Mouse (Mus musculus): Measurements from ENCODE around the gene Nr1h2.
A peak's percentile ranks its signal among the peaks of the same experiment; 100 is the strongest.

The Nr1h2 gene

DNA sequence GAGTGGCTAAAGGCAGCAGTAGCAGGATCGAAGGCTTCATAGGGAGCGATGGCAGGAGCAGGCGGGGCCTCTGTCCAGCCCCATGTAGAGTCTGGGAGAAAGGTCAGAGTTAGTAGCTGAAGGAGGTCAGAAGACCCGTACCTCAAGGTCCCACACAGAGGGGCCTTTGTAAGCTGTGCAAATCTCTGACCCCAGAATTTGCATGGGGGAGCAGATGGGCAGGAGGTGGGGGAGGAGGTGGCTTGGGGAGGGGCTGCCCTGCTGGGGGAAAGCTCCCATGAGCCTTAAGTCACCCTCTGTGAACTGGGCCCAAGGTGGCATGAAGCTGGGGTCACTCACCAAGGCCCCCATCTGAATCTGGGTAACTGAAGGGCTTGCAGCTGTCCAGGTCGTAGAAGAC, 24.2 kb downstream of the Nr1h2 start:
- DNase-seq (ENCODE audit: low spot score): no peak

GRCm38 (mm10) chr7:44527483-44528398, 26.0 kb downstream of the Nr1h2 start:
- DNase-seq (ENCODE audit: low spot score): peak; percentile 24

- DNase-seq (ENCODE audit: low spot score): no peak
Measured at GRCm38 (mm10) chr7:44526414-44527154, 27.2 kb downstream of the Nr1h2 start.

- DNase-seq (ENCODE audit: low spot score): no peak
Measured at GRCm38 (mm10) chr7:44525126-44525832, 28.5 kb downstream of the Nr1h2 start.

DNA sequence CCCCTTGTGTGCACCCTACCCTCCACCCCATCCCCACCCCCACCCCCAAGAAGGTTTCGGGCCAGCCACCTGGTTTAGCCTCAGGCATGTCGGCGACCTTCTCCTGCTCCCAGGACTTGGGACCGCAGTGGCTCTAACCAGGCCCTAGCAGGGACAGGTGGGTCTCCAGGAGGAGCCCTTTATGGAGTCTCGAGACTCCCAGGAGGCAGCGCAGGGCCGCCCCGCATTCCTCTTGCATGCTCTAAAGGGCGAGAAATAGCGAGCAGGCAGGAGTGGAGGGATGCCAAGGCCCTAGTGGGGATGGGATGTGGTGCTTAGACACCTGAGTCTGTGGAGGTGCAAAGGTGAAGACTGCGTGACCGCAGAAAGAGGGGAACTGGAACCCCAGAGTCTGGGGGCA, 29.2 kb downstream of the Nr1h2 start, which contains the start of gene Mybpc2:
Gene Mybpc2 (minus strand): TSS at position 155 of the 400 bp plus-strand sequence.
- DNase-seq (ENCODE audit: low spot score): no peak

DNA sequence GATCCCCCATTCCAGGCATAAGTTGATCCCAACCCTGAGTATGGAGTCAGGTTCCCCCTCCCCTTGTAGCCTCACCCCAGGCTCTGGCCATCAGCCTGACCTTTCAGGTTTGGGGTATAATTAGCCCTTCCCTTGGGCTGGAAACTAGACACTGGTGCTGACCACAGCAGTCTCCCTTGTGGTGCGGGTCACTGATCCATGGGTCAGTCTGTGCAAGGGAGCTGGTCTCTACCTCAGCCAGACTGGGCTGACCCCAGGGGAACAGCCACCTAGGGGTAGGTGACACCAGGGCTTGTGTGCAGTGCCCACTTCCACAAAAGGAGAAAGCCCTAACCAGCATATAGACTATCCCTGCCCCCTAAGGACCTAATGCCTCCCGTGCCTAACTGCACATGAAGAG, 30.7 kb downstream of the Nr1h2 start:
- no peak for DNase-seq (ENCODE audit: low spot score)

DNA sequence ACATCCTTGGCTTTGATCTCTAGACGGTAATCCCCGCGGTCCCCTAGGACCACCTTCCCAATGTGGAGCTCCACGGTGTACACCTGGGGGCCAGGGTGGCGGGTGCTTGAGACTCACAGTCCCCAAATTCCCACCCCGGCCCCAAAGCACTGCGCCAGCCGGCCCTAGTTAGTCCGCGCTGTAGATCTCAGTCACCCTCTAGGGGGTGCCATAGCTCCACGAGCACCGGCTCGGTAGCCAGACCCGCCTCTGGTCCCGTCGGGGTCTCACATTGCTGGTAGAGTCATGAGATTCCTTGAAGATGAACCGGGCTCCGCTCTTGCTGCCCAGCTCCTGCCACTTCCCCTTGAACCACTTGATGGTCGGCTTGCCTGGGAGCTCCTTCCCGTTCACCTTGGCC, 32.0 kb downstream of the Nr1h2 start:
- DNase-seq (ENCODE audit: low spot score): peak; percentile 12

DNA sequence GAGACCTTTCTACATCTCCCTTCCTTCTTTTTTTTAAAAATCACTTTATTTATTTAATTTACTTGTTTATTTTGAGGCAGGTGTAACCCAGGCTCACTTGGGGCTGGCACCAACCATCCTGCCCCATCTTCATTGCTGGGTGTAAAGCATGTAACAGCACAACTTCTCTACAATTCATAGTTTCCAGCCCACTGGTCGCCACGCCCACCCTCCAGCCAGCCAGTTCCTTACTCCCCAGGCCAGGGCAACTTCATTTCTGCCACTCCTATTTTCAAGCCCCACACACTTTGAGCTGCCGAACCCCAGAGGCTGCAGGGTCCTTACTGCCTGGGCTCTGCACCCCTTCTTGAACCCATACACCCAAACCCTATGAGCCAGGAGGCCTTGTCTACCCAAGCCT, 32.8 kb downstream of the Nr1h2 start:
- no peak for DNase-seq (ENCODE audit: low spot score)

DNA sequence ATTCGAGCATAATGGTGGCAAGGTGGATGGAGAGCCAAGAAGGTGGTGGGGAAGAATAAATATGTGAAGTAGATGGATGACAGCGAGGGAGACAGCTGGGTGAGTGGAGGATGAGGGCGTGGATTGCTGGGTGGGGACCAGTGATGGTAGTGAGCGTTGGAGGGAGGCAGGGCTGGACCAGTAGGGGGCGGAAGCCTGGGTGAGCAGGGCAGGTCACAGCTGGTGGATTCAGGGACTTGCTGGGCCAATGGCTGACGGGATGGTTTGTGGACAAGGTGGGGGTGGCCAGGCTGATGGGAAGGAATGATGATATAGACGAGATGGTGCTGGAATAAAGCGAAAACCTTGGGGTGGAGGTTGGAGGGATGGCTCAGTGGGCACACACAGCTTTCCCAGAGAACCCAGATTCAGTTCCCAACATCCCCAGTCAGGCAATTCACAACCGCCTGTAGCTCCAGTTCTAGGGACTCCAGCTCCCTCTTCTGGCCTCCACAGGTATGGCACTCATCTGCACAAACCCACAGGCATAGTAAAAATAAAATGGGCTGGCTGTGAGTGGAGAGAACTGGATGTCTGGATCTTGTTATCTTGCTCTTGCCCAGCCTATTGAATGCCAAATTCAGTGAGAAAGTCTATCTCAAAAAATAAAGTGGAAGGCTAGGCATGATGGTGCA, 34.4 kb downstream of the Nr1h2 start:
- no peak for DNase-seq (ENCODE audit: low spot score)

DNA sequence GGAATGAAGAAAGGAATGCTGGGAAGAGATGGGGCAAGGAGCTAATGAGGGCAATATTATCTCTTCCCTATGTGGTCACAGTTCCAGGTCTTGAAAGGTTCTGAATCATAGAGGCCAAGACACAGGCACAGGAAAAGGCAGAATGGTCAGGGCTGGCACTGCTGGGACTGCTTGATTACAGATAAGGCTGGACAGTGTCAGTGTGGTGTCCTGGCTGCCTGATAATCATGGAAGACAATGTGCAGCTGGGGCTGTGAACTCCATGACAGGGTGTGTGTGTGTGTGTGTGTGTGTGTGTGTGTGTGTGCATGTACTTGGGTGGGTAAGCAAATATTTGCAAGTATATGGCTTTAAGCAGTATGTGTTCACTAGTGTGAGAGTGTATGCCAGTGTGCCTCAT, 46.3 kb downstream of the Nr1h2 start:
- DNase-seq (ENCODE audit: low spot score): no peak

DNA sequence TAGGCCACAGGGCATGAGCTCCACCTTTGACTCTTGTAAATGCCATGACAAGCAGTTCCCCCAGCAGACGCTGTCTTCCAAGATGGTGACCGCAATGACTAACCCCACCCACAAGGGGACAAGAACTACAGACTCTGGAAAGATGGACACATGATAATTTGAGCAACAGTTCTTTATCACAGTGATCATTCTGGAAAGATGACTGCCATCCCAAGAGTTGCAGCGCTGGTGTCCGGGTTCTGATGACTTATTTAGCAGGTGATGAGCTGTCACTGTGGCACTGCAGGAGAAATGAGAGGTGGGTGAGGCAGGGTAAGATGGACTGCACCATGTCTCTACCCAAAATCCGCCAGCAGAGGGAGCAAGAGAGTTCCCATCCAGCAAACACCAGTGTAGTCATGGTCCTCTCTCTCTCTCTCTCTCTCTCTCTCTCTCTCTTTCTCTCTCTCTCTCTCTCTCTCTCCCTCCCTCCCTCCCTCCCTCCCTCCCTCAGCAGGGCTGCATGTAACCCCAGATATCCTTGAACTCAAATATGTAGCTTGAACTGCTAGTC, 52.1 kb downstream of the Nr1h2 start:
- peak; percentile 43 for DNase-seq (ENCODE audit: low spot score)

- DNase-seq (ENCODE audit: low spot score): no peak
Measured at GRCm38 (mm10) chr7:44500046-44500445, 53.7 kb downstream of the Nr1h2 start.
